Mouse (Mus musculus) forebrain, embryonic 12.5 days (tissue): Measurements from ENCODE around the gene Stk10. TPM values are rescaled to one million over a fixed set of nuclear protein-coding genes. Genes with fewer than 3 reads are reported as not detected.
"Not testable (repeated sequence)": the region's sequence is repeated elsewhere in the genome, so short reads cannot be mapped to it uniquely, and the experiment has no call there.

ENCODE experiments used
- ATAC-seq: fragments of 200-750 bp; cut with Nextera tagmentation; 2 replicates; pipeline ENCODE4 v1.8.0; 2017; ENCODE audit warnings: moderate TSS enrichment; ENCODE audit not compliant: low FRiP score
- H3K27ac ChIP-seq: fragments of 300-500 bp; sonication (generic); 2 replicates; pipeline ENCODE4 v1.5.1; 2016; ENCODE audit warnings: mild to moderate bottlenecking
- H3K27me3 ChIP-seq: fragments of 300-500 bp; sonication (generic); 2 replicates; pipeline ENCODE4 v1.6.1; 2016; ENCODE audit warnings: mild to moderate bottlenecking
- H3K36me3 ChIP-seq: fragments of 300-500 bp; sonication (generic); replicated peaks from 2 replicates; pipeline ENCODE4 v1.6.1; 2016; ENCODE audit warnings: mild to moderate bottlenecking
- H3K4me1 ChIP-seq: fragments of 300-500 bp; sonication (generic); 2 replicates; pipeline ENCODE4 v1.6.1; 2016
- H3K4me2 ChIP-seq: fragments of 300-500 bp; sonication (generic); 2 replicates; pipeline ENCODE4 v1.6.1; 2016; ENCODE audit warnings: mild to moderate bottlenecking, moderate library complexity
- H3K4me3 ChIP-seq: fragments of 300-500 bp; sonication (generic); replicated peaks from 2 replicates; pipeline ENCODE4 v1.5.1; 2016; ENCODE audit warnings: mild to moderate bottlenecking
- H3K9ac ChIP-seq: fragments of 300-500 bp; sonication (generic); 2 replicates; pipeline ENCODE4 v1.6.1; 2016; ENCODE audit warnings: mild to moderate bottlenecking
- H3K9me3 ChIP-seq: fragments of 300-500 bp; sonication (generic); 2 replicates; pipeline ENCODE4 v1.6.1; 2016
- WGBS: fragments of 180-500 bp; shearing (Covaris S2); methylation state at CpG from one replicate; pipeline ENCODE4 v1.1.7; 2016; 5-methylcytosine and 5-hydroxymethylcytosine counted together
- polyA plus RNA-seq: library from polyadenylated mRNA; unstranded; fragments of >200 nt; fragmentation: Nextera tagmentation; extraction: Ambion mirVana; gene quantifications from 2 replicates; pipeline ENCODE4 v1.2.1, GENCODE M21; 2016

The Stk10 gene
- polyA plus RNA-seq, 1 experiment from 2014 or later, result 2.3 TPM

DNA sequence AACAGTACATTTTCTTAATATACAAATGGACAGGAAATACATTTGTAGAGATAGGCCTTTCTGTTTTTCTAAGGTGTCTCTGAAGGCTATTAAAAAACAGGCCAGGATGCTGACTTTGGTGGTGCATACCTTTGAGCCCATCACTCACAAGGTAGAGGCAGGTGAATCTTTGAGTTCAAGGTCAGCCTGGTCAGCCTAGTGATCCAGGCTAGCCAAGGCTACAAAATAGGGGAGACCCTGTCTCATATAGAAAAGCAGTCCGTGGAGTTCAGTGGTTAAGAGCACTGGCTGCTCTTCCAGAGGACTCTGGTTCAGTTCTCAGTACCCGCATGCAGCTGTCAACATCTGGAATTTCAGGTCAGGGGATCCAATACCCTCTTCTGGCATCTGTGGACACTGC, 29.4 kb upstream of the Stk10 start:
- Histone ChIP-seq H3K9ac (no peak overlapping the region), H3K36me3 (0 out of 2 replicates have a peak, but pooled peaks cover 4% of the 10 kb centered on the region), H3K4me2 (no peak overlapping the region), H3K9me3 (no peaks in the 10 kb centered on the region), H3K27ac (no peak overlapping the region), H3K27me3 (no peaks in the 10 kb centered on the region), H3K4me1 (peaks cover 4% of the 10 kb centered on the region; the same call in 1 of the 2 replicates), H3K4me3 (no peak overlapping the region)
- 95% methylated on average over 2 of the region's 2 CpGs for WGBS
- no peak for ATAC-seq

DNA sequence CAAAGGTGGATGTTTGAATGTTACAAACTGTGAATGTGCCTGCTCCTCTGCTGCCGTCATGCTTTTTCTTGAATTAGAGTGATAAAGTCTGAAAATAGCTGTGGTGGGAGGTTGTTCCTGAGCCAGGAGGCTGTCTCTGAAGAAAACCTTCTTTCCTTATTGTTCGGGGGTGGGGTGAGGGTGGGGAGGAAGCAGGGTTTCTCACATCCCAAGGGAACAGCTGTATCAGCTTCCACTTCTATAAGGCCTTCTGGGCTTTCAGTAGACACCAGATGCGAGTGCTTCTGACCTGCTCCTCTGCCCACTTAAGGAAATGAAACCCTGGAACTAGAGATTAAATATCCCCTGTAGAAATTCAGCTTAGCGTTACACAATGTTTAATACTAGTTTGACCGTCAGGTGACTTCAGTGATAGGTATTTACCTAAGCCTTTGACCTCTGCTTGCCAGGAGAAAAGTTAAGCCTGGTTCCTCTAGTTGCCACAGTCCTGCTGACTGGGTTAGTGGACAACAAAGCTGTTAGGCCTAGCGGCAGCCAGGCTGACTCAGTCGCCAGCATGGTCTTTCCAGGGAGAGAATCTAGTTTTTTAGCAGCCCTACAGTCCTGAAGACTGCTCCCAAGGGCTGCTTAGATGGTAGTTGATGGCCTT, 27.9 kb upstream of the Stk10 start:
- WGBS, result 85% methylated on average over 7 of the region's 7 CpGs
- Histone ChIP-seq H3K4me1 (no peaks in the 10 kb centered on the region), H3K36me3 (0 out of 2 replicates have a peak, but pooled peaks cover under 1% of the 10 kb centered on the region), H3K4me2 (no peak overlapping the region), H3K27me3 (no peaks in the 10 kb centered on the region), H3K9me3 (no peaks in the 10 kb centered on the region), H3K27ac (no peak overlapping the region), H3K9ac (no peak overlapping the region), H3K4me3 (no peak overlapping the region)
- no peak for ATAC-seq

DNA sequence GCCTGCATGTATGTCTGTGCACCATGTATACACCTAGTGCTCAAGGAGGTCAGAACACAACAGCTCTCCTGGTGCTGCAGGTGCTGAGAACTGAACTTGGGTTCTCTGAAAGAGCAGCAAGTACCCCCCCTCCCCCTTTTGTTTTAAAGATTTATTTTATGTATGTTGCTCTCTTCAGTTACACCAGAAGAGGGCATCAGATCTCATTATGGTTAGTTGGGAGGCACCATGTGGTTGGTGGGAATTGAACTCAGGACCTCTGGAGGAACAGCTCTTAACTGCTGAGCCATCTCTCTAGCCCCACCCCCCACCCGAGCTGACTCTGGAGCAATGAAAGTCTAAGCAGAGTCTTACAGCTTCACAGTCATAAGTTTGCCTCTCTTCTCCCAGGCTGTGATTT, 22.2 kb upstream of the Stk10 start:
- Histone ChIP-seq H3K27me3 (no peaks in the 10 kb centered on the region), H3K4me2 (no peak overlapping the region), H3K4me1 (no peaks in the 10 kb centered on the region), H3K4me3 (no peak overlapping the region), H3K36me3 (peaks cover 4% of the 10 kb centered on the region), H3K9ac (no peak overlapping the region), H3K9me3 (no peaks in the 10 kb centered on the region), H3K27ac (no peak overlapping the region)
- no peak for ATAC-seq
- 78% methylated on average over 1 of the region's 1 CpGs for WGBS

DNA sequence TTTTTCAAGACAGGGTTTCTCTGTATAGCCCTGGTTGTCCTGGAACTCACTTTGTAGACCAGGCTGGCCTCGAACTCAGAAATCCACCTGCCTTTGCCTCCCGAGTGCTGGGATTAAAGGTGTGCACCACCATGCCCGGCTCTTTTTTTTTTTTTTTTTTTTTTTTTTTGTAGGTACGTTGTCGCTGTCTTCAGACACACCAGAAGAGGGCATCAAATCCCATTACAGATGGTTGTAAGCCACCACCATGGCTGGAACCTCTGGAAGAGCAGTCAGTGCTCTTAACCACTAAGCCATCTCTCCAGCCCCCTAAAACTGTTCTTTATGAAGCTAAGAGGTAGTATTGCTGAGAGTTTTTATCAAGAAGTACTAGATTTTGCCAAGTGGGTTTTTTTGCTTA, 18.3 kb upstream of the Stk10 start:
- H3K9me3 ChIP-seq, H3K4me2 ChIP-seq, H3K27me3 ChIP-seq, H3K9ac ChIP-seq, H3K27ac ChIP-seq, ATAC-seq, H3K4me1 ChIP-seq, H3K4me3 ChIP-seq: not testable (repeated sequence)
- WGBS, result 90% methylated on average over 4 of the region's 5 CpGs
- H3K36me3 ChIP-seq, result peaks cover 27% of the 10 kb centered on the region

DNA sequence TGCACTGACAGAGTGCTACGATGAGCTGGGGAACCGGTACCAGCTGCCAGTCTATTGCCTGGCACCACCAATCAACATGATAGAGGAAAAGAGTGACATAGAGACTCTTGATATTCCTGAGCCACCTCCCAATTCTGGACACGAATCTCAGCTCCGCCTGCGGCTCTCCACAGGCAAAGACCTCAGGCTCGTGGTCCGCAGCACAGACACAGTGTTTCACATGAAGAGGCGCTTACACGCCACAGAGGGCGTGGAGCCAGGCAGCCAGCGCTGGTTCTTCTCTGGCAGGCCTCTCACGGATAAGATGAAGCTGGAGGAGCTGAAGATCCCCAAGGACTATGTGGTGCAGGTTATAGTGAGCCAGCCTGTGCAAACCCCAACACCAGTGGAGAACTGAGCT, 17.0 kb upstream of the Stk10 start:
- Histone ChIP-seq H3K9me3 (no peaks in the 10 kb centered on the region), H3K4me3 (no peak overlapping the region), H3K27me3 (no peaks in the 10 kb centered on the region), H3K4me1 (no peaks in the 10 kb centered on the region), H3K36me3 (peaks cover 27% of the 10 kb centered on the region), H3K9ac (no peak overlapping the region), H3K27ac (no peak overlapping the region), H3K4me2 (no peak overlapping the region)
- WGBS, result 91% methylated on average over 12 of the region's 12 CpGs
- ATAC-seq, result no peak

DNA sequence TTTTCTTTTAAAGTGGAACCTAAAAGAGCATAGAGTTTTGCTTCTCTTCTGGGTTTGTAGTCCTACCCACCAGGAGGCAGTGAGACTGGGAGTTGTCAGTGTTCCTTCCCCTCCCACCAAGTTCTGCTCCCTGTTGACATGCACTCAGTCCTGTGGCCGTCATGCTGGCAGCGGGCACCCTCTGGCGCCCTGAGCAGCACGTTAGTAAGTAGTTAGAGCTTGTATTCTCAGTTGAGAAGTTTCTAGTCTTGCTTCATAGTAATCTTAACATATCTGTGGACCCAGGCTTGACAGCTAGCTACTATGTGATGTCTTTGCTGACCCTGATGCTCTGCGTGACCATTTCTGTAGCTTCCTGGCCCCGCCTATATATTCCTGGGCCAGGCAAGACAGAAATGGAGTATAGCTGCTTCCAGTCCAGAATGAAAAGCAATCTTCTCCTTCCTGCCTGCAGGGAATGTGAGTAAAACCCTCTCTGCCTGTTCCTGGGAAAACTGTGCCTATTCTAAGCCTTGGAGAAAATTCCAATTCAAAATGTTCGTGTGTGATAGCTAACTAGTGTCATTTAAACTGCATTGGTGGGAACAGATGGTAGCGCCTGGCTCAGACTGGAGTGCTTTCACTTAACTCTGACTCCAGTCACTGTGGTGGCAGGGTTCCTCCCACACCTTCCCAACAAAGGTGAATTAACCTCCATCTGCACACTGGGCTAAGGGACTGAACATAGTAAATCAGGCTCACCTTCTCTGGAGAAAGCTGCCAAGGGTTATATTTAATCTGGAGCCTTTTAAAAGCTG, 16.0 kb upstream of the Stk10 start:
- Histone ChIP-seq H3K36me3 (peaks cover 27% of the 10 kb centered on the region), H3K27me3 (no peaks in the 10 kb centered on the region), H3K9ac (no peak overlapping the region), H3K4me2 (no peak overlapping the region), H3K4me1 (no peaks in the 10 kb centered on the region), H3K9me3 (no peaks in the 10 kb centered on the region), H3K4me3 (no peak overlapping the region), H3K27ac (no peak overlapping the region)
- WGBS, result 91% methylated on average over 8 of the region's 8 CpGs
- no peak for ATAC-seq

DNA sequence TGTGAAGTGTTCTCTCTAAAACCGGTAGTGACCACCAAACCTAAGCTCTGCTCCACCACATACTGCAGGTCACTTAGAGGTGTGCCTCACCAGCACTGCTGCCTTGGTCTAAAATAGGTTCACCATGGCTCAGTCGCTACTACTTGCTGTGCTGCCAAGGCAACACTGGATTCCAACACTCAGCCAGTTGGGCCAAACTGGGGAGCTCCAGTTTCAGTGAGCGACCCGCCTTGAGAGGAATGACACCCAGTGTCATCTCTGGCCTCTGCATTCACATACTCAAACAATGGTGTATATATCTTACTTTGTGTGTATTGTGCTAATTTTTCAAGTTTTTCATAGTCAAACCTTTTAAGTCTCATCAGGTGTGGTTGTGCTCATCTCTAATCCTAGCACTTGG, 14.3 kb upstream of the Stk10 start:
- Histone ChIP-seq H3K36me3 (peaks cover 27% of the 10 kb centered on the region), H3K4me1 (no peaks in the 10 kb centered on the region), H3K9me3 (no peaks in the 10 kb centered on the region), H3K27ac (no peak overlapping the region), H3K4me2 (no peak overlapping the region), H3K27me3 (no peaks in the 10 kb centered on the region), H3K9ac (no peak overlapping the region), H3K4me3 (no peak overlapping the region)
- no peak for ATAC-seq
- 89% methylated on average over 4 of the region's 4 CpGs for WGBS

DNA sequence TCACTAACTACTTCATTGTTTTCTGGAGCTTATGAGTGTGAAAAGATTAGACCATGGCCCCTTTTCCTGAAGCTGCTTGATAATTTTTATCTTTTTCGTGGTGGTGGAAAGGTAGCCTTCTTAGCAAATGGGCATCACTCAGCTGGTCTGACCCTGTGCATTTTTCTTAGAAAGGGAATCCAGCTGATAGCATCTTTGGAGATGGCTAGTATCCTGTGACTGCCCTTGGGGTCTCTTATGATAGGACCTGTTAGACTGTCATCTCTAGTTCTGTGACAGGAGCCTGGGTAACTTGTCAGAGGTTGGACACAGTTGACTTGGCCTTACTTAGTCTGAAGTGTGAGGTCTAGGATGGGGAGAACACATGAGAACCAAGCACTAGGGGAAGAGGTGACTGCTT, 13.8 kb upstream of the Stk10 start:
- Histone ChIP-seq H3K27ac (no peak overlapping the region), H3K36me3 (peaks cover 30% of the 10 kb centered on the region), H3K9me3 (no peaks in the 10 kb centered on the region), H3K9ac (no peak overlapping the region), H3K4me3 (no peak overlapping the region), H3K4me1 (no peaks in the 10 kb centered on the region), H3K27me3 (no peaks in the 10 kb centered on the region), H3K4me2 (no peak overlapping the region)
- no peak for ATAC-seq
- 80% methylated on average over 1 of the region's 1 CpGs for WGBS

DNA sequence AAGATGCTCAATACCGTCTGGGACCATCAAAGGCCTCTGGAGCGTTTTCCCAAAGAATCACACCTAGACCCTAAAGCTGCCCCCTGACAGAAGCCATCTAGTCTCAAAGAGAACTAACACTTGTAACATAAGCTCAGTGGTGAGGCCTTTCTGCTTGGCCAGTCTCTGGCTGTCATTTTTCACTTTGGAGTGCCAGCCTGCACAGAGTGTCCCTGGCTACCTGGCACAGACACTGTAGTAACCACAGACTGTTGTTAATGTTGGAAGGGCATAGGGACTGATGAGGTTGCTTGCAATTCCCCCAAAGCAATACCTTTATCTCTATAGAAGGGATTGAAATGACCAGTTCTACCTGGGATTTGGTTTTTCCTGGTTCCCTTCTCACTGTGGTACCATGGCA, 11.9 kb upstream of the Stk10 start:
- H3K4me3 ChIP-seq, result no peak overlapping the region
- WGBS, result 87% methylated on average over 2 of the region's 2 CpGs
- no peak overlapping the region for H3K4me2 ChIP-seq
- H3K9ac ChIP-seq, result no peak overlapping the region
- H3K4me1 ChIP-seq, result no peaks in the 10 kb centered on the region
- H3K9me3 ChIP-seq, result no peaks in the 10 kb centered on the region
- H3K27me3 ChIP-seq, result no peaks in the 10 kb centered on the region
- no peak for ATAC-seq
- no peak overlapping the region for H3K27ac ChIP-seq
- H3K36me3 ChIP-seq, result peaks cover 23% of the 10 kb centered on the region

DNA sequence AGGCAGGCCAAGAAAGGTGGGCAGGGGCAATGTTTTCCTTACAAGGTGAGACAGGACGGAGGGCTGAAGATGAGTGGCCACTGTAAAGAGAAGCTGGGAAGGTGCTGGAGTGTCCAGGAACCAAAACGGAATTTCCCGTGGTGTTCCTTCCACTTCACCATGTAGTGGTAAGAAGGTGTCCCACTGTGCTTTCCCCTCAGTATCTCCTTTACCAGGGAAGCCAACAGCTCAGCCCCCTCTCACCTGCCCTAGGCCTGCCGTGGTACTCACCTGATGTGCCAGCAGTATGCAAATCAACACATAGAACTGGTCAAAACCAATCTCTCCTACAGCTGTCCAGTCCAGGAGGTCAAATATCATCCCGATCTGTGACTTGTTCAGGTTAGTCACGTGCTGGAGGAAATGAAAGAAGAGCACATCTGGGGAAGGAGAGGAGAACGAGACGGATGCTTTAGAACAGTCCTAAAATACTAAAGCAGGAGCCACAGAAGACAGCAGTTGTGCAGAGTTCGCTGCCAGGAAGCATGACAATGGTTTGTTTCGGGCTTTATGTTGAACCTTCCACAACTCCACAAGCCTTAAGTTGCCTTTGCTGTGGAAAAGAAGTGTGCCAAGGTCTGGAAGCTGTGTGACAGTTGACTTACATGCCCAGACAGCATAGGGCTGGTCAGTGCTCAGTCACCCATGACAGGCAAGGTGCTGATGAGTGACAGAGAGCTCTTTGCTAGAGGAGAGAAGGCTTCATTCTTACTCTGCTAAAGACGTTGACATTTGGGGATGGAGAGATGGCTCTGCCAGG, 8.8 kb upstream of the Stk10 start:
- whole genome bisulfite sequencing, result 83% methylated on average over 11 of the region's 11 CpGs
- Histone ChIP-seq H3K36me3 (peaks cover 14% of the 10 kb centered on the region; the same call in 1 of the 2 replicates), H3K9ac (no peak overlapping the region), H3K4me3 (no peak overlapping the region), H3K27me3 (no peaks in the 10 kb centered on the region), H3K4me2 (no peak overlapping the region), H3K27ac (no peak overlapping the region), H3K9me3 (no peaks in the 10 kb centered on the region), H3K4me1 (no peaks in the 10 kb centered on the region)
- no peak for ATAC-seq

DNA sequence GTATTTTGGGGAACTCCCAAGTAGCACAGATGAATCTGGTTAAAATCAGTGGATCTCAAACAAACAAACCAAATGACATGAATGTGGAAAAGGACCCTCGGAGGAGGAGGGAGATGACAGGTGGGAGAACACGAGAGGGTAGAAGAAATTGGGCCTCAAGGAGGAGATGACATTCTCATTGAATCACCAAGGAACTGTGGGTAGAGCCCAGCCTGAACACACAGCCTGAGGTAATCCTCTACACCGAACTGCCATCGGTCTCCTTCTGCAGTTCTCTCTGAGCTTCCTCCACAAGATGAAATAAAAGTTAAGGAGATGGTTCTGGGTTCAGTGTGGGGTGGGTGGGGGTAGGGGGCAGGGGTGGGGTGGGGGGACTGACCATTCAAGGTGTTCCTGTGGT, 6.1 kb upstream of the Stk10 start:
- H3K4me1 ChIP-seq, result peaks cover 4% of the 10 kb centered on the region; the same call in 1 of the 2 replicates
- H3K36me3 ChIP-seq, result peaks cover 9% of the 10 kb centered on the region; the same call in 1 of the 2 replicates
- H3K9ac ChIP-seq, result no peak overlapping the region
- H3K27me3 ChIP-seq, result peaks cover 18% of the 10 kb centered on the region
- H3K27ac ChIP-seq, result no peak overlapping the region
- H3K4me2 ChIP-seq, result no peak overlapping the region
- WGBS, result 92% methylated on average over 4 of the region's 4 CpGs
- no peak overlapping the region for H3K4me3 ChIP-seq
- no peaks in the 10 kb centered on the region for H3K9me3 ChIP-seq
- no peak for ATAC-seq

DNA sequence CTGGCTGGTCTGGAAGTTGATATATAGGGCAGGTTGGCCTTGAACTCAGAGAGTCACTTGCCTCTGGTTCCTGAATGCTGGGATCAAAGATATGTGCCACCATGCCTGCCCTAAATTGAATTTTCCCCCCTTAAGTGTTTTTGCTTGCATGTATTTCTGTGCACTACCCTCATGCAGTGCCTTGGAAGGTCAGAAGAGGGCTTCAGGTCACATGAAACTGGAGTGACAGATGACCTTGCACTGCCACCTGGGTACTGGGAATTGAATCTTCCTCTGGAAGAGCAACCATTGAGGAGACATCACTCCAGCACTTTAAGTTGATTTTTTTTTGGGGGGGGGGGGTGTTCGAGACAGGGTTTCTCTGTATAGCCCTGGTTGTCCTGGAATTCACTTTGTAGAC, 3.0 kb upstream of the Stk10 start:
- peaks cover 20% of the 10 kb centered on the region for H3K4me1 ChIP-seq
- 58% methylated on average over 1 of the region's 1 CpGs for WGBS
- ATAC-seq, result no peak

More for the DNA sequence above, 3.0 kb upstream of the Stk10 start:
- H3K4me2 ChIP-seq, result no peak overlapping the region
- 0 out of 2 replicates have a peak, but pooled peaks cover 6% of the 10 kb centered on the region for H3K36me3 ChIP-seq
- peaks cover 44% of the 10 kb centered on the region for H3K27me3 ChIP-seq
- H3K9me3 ChIP-seq, result no peaks in the 10 kb centered on the region
- H3K9ac ChIP-seq, result no peak overlapping the region
- H3K4me3 ChIP-seq, result no peak overlapping the region
- H3K27ac ChIP-seq, result no peak overlapping the region
